Mouse (Mus musculus): Measurements from ENCODE around the gene Tuba3a. TPM values are rescaled to one million over a fixed set of nuclear protein-coding genes. Genes with fewer than 3 reads are reported as not detected.

The Tuba3a gene
- polyA plus RNA-seq, 1 experiment from 2014 or later, result not detected

- Histone ChIP-seq H3K9me3 (ENCODE audit: control insufficient read depth, low read length) (no peaks in the 10 kb centered on the region), H3K4me2 (ENCODE audit: low read depth, low read length, severe bottlenecking) (no peak overlapping the region), H3K36me3 (ENCODE audit: control insufficient read depth, insufficient read depth, low read length) (no peaks in the 10 kb centered on the region), H3K4me3 (ENCODE audit: low read depth, low read length) (no peak overlapping the region), H3K27me3 (ENCODE audit: control insufficient read depth, insufficient read depth, low read length) (no peaks in the 10 kb centered on the region), H3K27ac (ENCODE audit: low read depth, low read length) (no peak overlapping the region), H3K4me1 (replicated peaks; ENCODE audit: control insufficient read depth, insufficient read depth, low read length) (peaks cover 8% of the 10 kb centered on the region; the same call in 1 of the 2 replicates), H3K9ac (ENCODE audit: low read length) (peak overlapping the region; percentile 13; the same call in 1 of the 2 replicates)
- ATAC-seq (replicated peaks; ENCODE audit: low FRiP score), result no peak
- 41% methylated on average over 6 of the region's 6 CpGs for WGBS
- no peak for DNase-seq (ENCODE audit: low spot score)
These were observed 49.5 kb downstream of the Tuba3a start for GRCm38 (mm10) chr6:125236341-125236740.

DNA sequence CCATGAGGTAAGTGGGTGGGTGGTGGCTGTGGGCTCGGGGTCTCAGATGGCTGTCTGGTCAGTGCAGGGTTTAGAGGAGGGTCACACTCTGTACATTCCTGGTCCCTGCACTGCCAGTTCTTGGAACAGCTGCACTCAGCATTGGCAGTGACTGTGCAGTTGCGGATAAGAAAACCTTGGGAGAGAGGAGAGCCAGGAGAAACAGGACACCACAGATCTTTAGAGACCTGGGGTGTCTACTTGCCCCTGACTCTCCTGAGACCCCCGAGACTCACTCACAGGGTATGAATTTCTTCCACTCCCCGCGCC is 51.4 kb downstream of the Tuba3a start:
- H3K4me2 ChIP-seq (ENCODE audit: low read depth, low read length, severe bottlenecking), result no peak overlapping the region
- no peaks in the 10 kb centered on the region for H3K27me3 ChIP-seq (ENCODE audit: control insufficient read depth, insufficient read depth, low read length)
- no peaks in the 10 kb centered on the region for H3K36me3 ChIP-seq (ENCODE audit: control insufficient read depth, insufficient read depth, low read length)
- peaks cover 12% of the 10 kb centered on the region; the same call in 1 of the 2 replicates for H3K4me1 ChIP-seq (replicated peaks; ENCODE audit: control insufficient read depth, insufficient read depth, low read length)
- no peak for DNase-seq (ENCODE audit: low spot score)
- H3K27ac ChIP-seq (ENCODE audit: low read depth, low read length), result no peak overlapping the region
- no peak overlapping the region for H3K9ac ChIP-seq (ENCODE audit: low read length)
- H3K9me3 ChIP-seq (ENCODE audit: control insufficient read depth, low read length), result no peaks in the 10 kb centered on the region
- H3K4me3 ChIP-seq (ENCODE audit: low read depth, low read length), result no peak overlapping the region
- WGBS, result 82% methylated on average over 5 of the region's 5 CpGs
- ATAC-seq (replicated peaks; ENCODE audit: low FRiP score), result no peak

- Histone ChIP-seq H3K27me3 (ENCODE audit: control insufficient read depth, insufficient read depth, low read length) (no peaks in the 10 kb centered on the region), H3K36me3 (ENCODE audit: control insufficient read depth, insufficient read depth, low read length) (no peaks in the 10 kb centered on the region), H3K27ac (ENCODE audit: low read depth, low read length) (no peak overlapping the region), H3K4me3 (ENCODE audit: low read depth, low read length) (no peak overlapping the region), H3K4me2 (ENCODE audit: low read depth, low read length, severe bottlenecking) (no peak overlapping the region), H3K9ac (ENCODE audit: low read length) (no peak overlapping the region), H3K4me1 (replicated peaks; ENCODE audit: control insufficient read depth, insufficient read depth, low read length) (peaks cover 12% of the 10 kb centered on the region; the same call in 1 of the 2 replicates), H3K9me3 (ENCODE audit: control insufficient read depth, low read length) (no peaks in the 10 kb centered on the region)
- no peak for DNase-seq (ENCODE audit: low spot score)
- WGBS, result 63% methylated on average over 7 of the region's 7 CpGs
- no peak for ATAC-seq (replicated peaks; ENCODE audit: low FRiP score)
These were observed 51.9 kb downstream of the Tuba3a start for GRCm38 (mm10) chr6:125233816-125234519.

DNA sequence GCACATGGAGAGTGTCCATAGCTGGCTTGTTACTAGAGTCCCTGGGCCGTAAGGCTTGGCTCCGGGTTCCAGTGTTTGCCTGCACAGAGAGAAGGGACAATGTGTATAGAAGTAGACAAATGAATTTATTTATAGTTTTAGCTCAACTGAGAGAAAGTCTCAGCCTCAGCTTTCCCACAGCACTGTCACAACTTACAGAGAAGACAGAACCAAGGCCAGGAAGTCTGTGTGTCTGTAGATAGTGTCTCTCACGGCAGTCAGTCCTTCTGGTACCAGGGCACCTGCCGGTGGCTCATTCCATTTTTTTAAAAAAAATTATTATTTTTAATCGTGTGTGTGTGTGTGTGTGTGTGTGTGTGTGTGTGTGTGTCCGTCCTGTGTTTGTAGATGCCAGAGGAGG is 53.3 kb downstream of the Tuba3a start:
- WGBS, result 79% methylated on average over 6 of the region's 6 CpGs
- DNase-seq (ENCODE audit: low spot score), result no peak
- no peak overlapping the region for H3K9ac ChIP-seq (ENCODE audit: low read length)
- H3K27me3 ChIP-seq (ENCODE audit: control insufficient read depth, insufficient read depth, low read length), result no peaks in the 10 kb centered on the region
- no peak for ATAC-seq (replicated peaks; ENCODE audit: low FRiP score)
- H3K9me3 ChIP-seq (ENCODE audit: control insufficient read depth, low read length), result no peaks in the 10 kb centered on the region
- H3K4me2 ChIP-seq (ENCODE audit: low read depth, low read length, severe bottlenecking), result no peak overlapping the region
- H3K27ac ChIP-seq (ENCODE audit: low read depth, low read length), result no peak overlapping the region
- no peak overlapping the region for H3K4me3 ChIP-seq (ENCODE audit: low read depth, low read length)
- H3K4me1 ChIP-seq (replicated peaks; ENCODE audit: control insufficient read depth, insufficient read depth, low read length), result peaks cover 12% of the 10 kb centered on the region; the same call in 1 of the 2 replicates
- no peaks in the 10 kb centered on the region for H3K36me3 ChIP-seq (ENCODE audit: control insufficient read depth, insufficient read depth, low read length)

DNA sequence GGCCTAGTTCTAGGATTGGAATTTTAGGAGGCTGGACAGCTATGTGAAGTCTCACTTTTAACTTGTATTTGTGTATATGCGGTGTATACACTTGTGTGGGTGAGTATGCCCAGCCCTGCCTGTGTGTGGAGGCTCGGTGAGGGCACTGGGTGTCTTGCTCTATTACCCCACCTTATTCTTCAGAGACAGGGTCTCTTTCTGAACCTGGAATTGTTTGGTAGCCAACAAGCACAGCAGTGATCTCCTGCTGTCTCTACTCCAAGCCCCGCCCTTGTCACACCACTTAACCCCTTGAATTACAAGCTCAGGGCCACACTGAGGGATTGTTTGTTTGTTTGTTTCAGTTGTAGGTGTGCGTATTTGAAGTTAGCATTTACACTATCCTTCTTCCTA is 53.8 kb downstream of the Tuba3a start:
- no peak overlapping the region for H3K27ac ChIP-seq (ENCODE audit: low read depth, low read length)
- H3K4me3 ChIP-seq (ENCODE audit: low read depth, low read length), result peak overlapping the region; percentile 32; the same call in 1 of the 2 replicates
- WGBS, result 61% methylated on average over 4 of the region's 4 CpGs
- peaks cover 12% of the 10 kb centered on the region; the same call in 1 of the 2 replicates for H3K4me1 ChIP-seq (replicated peaks; ENCODE audit: control insufficient read depth, insufficient read depth, low read length)
- ATAC-seq (replicated peaks; ENCODE audit: low FRiP score), result no peak
- H3K4me2 ChIP-seq (ENCODE audit: low read depth, low read length, severe bottlenecking), result peak overlapping the region; percentile 60
- H3K36me3 ChIP-seq (ENCODE audit: control insufficient read depth, insufficient read depth, low read length), result no peaks in the 10 kb centered on the region
- no peaks in the 10 kb centered on the region for H3K9me3 ChIP-seq (ENCODE audit: control insufficient read depth, low read length)
- peak overlapping the region; percentile 64; the same call in 1 of the 2 replicates for H3K9ac ChIP-seq (ENCODE audit: low read length)
- DNase-seq (ENCODE audit: low spot score), result no peak
- no peaks in the 10 kb centered on the region for H3K27me3 ChIP-seq (ENCODE audit: control insufficient read depth, insufficient read depth, low read length)

DNA sequence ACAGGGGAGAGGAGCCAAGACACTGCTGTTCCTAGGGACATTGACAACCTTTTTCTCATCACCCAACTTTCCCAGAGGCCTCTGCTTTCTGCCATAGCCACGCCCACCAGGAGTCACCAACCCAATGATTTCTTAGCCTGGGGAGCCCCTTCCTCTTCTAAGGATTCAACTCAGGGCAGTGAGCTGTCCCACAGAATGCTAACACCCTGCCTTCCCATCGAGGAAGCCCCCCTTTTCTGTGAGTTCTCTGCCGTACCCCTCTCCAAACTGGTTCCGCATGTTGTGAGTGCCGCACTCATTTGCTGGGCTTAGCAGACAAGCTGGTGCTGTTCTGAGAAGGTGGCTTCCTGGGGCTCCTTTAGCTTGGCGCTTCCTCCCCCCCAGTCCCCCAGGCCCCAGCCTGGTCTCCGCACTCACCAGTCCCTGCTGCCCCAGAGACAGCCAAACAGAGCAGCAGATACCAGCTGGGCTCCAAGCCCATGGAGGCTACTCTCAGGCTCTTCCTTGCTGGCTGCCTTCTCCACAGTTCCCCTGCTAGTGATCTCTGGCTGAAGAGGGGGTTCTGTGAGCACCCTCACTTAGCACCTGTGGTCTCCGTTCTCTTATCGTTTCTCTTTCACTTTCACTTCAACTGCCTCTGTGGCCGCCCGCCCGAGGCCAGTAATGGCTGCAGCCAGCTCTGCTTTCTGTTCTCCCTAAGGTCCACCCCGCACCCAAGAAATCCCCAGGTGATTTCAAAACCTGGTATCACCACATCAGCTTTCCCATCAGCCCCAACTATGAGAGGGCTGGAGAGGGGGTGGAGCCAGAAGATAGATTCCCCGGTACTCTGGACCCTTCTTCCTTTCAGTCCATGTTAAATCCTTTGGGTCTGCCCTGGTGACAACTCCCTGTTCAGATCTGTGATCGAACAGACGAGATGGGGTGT is 54.5 kb downstream of the Tuba3a start, which contains the start of gene Tapbpl:
Tapbpl (minus strand) TSS at position 744 of the 928 bp plus-strand sequence.
- H3K4me2 ChIP-seq (ENCODE audit: low read depth, low read length, severe bottlenecking), result peak within 1 kb of the TSS; percentile 60
- peak within 1 kb of the TSS; percentile 32 for H3K4me3 ChIP-seq (ENCODE audit: low read depth, low read length)
- peak within 1 kb of the TSS; percentile 64 for H3K9ac ChIP-seq (ENCODE audit: low read length)
- peak; percentile 58 for DNase-seq (ENCODE audit: low spot score)
- no peaks in the 10 kb centered on the region for H3K27me3 ChIP-seq (ENCODE audit: control insufficient read depth, insufficient read depth, low read length)
- WGBS, result 15% methylated on average over 16 of the region's 16 CpGs
- no peak within 1 kb of the TSS; the same call in 1 of the 2 replicates for H3K27ac ChIP-seq (ENCODE audit: low read depth, low read length)
- peaks cover 12% of the 10 kb centered on the region; the same call in 1 of the 2 replicates for H3K4me1 ChIP-seq (replicated peaks; ENCODE audit: control insufficient read depth, insufficient read depth, low read length)
- ATAC-seq (replicated peaks; ENCODE audit: low FRiP score), result peak; percentile 63
- no peaks in the 10 kb centered on the region for H3K36me3 ChIP-seq (ENCODE audit: control insufficient read depth, insufficient read depth, low read length)
- no peaks in the 10 kb centered on the region for H3K9me3 ChIP-seq (ENCODE audit: control insufficient read depth, low read length)

DNA sequence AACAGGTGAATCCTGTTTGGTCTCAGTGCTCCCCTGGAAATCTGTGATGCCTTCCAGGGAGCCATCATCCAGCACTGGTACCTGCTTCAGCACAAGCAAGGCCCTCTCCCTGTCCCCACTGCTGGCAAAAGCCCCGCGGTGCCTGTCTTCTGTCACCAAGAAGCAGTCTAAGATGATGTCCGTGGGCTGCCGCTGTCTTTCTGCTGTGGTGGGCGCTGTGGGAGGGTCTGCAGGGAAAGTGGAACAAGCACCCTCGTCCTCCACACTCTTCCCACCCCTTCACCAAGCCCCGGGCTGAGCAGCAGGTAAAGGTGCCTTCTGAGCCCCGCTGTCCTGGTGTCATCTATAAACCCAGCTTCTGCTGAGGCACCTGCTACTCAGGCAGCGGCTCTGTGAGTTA is 55.3 kb downstream of the Tuba3a start:
- Histone ChIP-seq H3K27ac (ENCODE audit: low read depth, low read length) (no peak overlapping the region), H3K9me3 (ENCODE audit: control insufficient read depth, low read length) (no peaks in the 10 kb centered on the region), H3K4me3 (ENCODE audit: low read depth, low read length) (no peak overlapping the region), H3K36me3 (ENCODE audit: control insufficient read depth, insufficient read depth, low read length) (no peaks in the 10 kb centered on the region), H3K4me1 (replicated peaks; ENCODE audit: control insufficient read depth, insufficient read depth, low read length) (peaks cover 12% of the 10 kb centered on the region; the same call in 1 of the 2 replicates), H3K4me2 (ENCODE audit: low read depth, low read length, severe bottlenecking) (no peak overlapping the region), H3K9ac (ENCODE audit: low read length) (no peak overlapping the region), H3K27me3 (ENCODE audit: control insufficient read depth, insufficient read depth, low read length) (no peaks in the 10 kb centered on the region)
- ATAC-seq (replicated peaks; ENCODE audit: low FRiP score) (0 out of 2 replicates have a peak, but pooled peaks have one; percentile 29), DNase-seq (ENCODE audit: low spot score) (no peak)
- WGBS, result 61% methylated on average over 9 of the region's 9 CpGs

Measured in forebrain, embryonic 11.5 days (tissue).